Mouse (Mus musculus) left cerebral cortex, postnatal 10 days (tissue): Measurements from ENCODE around the gene Arhgef3. TPM values are rescaled to one million over a fixed set of nuclear protein-coding genes. Genes with fewer than 3 reads are reported as not detected.

ENCODE experiments used
- DNase-seq, 2 experiments: peaks; one replicate each; pipeline ENCODE4 v3.0.0; 2021 to 2022; ENCODE audit warnings: low spot score in 2 of 2, mixed read lengths in 1 of 2; ENCODE audit errors: extremely low spot score in 1 of 2
- intact Hi-C: fragments of 180-260 bp; cut with DNase I; formaldehyde crosslinking; loops from one replicate; pipeline ENCODE4 v1.15.1; 2025
- total RNA-seq, 2 experiments: library from RNA; stranded (reverse); gene quantifications; 2 replicates each; pipeline ENCODE4 v1.2.3; 2021

Gene Arhgef3
- total RNA-seq, 2 experiments from 2014 or later, result 37.4 to 41.2 TPM

GRCm38 (mm10) chr14:27369503-27369902 is 254.8 kb downstream of the Arhgef3 start:
- intact Hi-C loops, result no loop called here
- DNase-seq, result no peak

- no peak for DNase-seq
- intact Hi-C loops, result no loop called here
Observed at GRCm38 (mm10) chr14:27371669-27372076, 257.0 kb downstream of the Arhgef3 start.

- intact Hi-C loops, result no loop called here
- DNase-seq, result no peak
Observed at GRCm38 (mm10) chr14:27373498-27373897, 258.8 kb downstream of the Arhgef3 start.

GRCm38 (mm10) chr14:27376115-27376648 is 261.5 kb downstream of the Arhgef3 start:
- intact Hi-C loops, result no loop called here
- no peak for DNase-seq

GRCm38 (mm10) chr14:27378669-27379068 is 264.0 kb downstream of the Arhgef3 start:
- intact Hi-C loops, result no loop called here
- no peak for DNase-seq

GRCm38 (mm10) chr14:27379404-27379803 is 264.7 kb downstream of the Arhgef3 start:
- intact Hi-C loops, result no loop called here

GRCm38 (mm10) chr14:27381459-27381858 is 266.8 kb downstream of the Arhgef3 start:
- DNase-seq, result no peak
- intact Hi-C loops, result loop anchor here (5.0 kb wide), 1 partner anchor 44 kb away; no protein-coding TSS in a partner anchor

More at GRCm38 (mm10) chr14:27379404-27379803, 264.7 kb downstream of the Arhgef3 start:
- DNase-seq, result no peak

GRCm38 (mm10) chr14:27383321-27383830 is 268.7 kb downstream of the Arhgef3 start:
- intact Hi-C loops, result loop anchor here (5.0 kb wide), 1 partner anchor 46 kb away; no protein-coding TSS in a partner anchor
- DNase-seq, result no peak

- intact Hi-C loops, result loop anchor here (5.0 kb wide), 1 partner anchor 47 kb away; no protein-coding TSS in a partner anchor
- no peak for DNase-seq
Observed at GRCm38 (mm10) chr14:27384143-27384542, 269.4 kb downstream of the Arhgef3 start.

GRCm38 (mm10) chr14:27388616-27389015 is 273.9 kb downstream of the Arhgef3 start:
- no peak for DNase-seq
- intact Hi-C loops, result no loop called here

GRCm38 (mm10) chr14:27389722-27390121 is 275.0 kb downstream of the Arhgef3 start:
- intact Hi-C loops, result no loop called here
- DNase-seq, result no peak

GRCm38 (mm10) chr14:27390663-27391062 is 276.0 kb downstream of the Arhgef3 start:
- intact Hi-C loops, result no loop called here
- DNase-seq, result no peak

- no peak for DNase-seq
- intact Hi-C loops, result no loop called here
Observed at GRCm38 (mm10) chr14:27391776-27392308, 277.1 kb downstream of the Arhgef3 start.

GRCm38 (mm10) chr14:27392660-27393059 is 278.0 kb downstream of the Arhgef3 start:
- DNase-seq, result no peak
- intact Hi-C loops, result no loop called here

- DNase-seq, result no peak
- intact Hi-C loops, result no loop called here
Observed at GRCm38 (mm10) chr14:27393806-27394205, 279.1 kb downstream of the Arhgef3 start.

GRCm38 (mm10) chr14:27396424-27396823 is 281.7 kb downstream of the Arhgef3 start:
- DNase-seq, result no peak
- intact Hi-C loops, result no loop called here

- DNase-seq, result no peak
- intact Hi-C loops, result no loop called here
Observed at GRCm38 (mm10) chr14:27397526-27397925, 282.8 kb downstream of the Arhgef3 start.

- no peak for DNase-seq
- intact Hi-C loops, result no loop called here
Observed at GRCm38 (mm10) chr14:27400495-27400894, 285.8 kb downstream of the Arhgef3 start.

GRCm38 (mm10) chr14:27401717-27402278 is 287.1 kb downstream of the Arhgef3 start:
- intact Hi-C loops, result no loop called here

More at GRCm38 (mm10) chr14:27401717-27402278, 287.1 kb downstream of the Arhgef3 start:
- DNase-seq, result no peak
